Mouse (Mus musculus): ENCODE results near the gene Sp100.
"Not testable (repeated sequence)": the region's sequence is repeated elsewhere in the genome, so short reads cannot be mapped to it uniquely, and the experiment has no call there.

The Sp100 gene

GRCm38 (mm10) chr1:85649881-85650280 lies at the start of gene Sp100:
Gene Sp100 (plus strand): TSS chr1:85649988.
- not testable (repeated sequence) for DNase-seq

DNA sequence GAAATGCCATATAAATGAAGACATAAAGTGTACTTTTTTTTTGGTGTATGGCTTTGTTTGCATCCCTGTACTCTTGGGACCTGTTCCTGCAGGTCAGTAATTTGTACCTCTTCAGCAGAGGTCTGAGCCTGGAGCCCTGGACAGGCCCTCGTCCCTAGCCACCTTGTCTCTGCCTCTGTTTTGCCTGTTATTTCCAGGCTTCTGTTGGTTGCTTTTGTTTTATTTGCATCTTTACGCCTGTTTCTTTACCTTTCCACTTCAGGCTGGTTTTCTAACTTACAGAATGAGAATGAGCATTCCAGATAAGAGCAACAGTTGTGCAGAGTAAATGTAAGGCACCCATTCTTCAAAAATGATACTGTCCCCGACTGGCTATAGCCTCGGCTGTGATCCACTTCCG lies 49.7 kb upstream of the Sp100 start, which contains the start of gene Sp140:
TSS of gene Sp140 (plus strand) at position 301 of the 400 bp plus-strand sequence.
- DNase-seq, result not testable (repeated sequence)

DNA sequence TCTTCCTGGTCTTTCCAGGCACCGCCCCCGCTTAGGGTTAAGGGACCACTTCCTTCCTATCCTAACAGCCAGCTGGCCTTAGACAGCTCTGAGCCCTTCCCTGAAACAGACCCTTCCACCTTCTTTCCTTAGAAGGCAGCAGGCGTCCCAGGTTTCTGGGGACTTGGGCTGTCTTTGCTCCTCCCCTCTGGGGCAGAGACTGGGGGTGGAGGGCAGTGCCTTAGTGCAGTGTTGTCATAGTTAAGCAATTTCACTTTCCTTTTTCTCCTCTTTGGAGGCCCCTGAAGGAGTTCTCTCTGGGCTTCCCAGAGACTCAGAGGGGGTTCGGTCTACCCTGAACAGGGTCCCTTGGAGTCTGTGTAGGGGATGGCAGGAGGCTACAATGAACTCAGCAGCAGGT lies 49.0 kb upstream of the Sp100 start:
- DNase-seq, result not testable (repeated sequence)

DNA sequence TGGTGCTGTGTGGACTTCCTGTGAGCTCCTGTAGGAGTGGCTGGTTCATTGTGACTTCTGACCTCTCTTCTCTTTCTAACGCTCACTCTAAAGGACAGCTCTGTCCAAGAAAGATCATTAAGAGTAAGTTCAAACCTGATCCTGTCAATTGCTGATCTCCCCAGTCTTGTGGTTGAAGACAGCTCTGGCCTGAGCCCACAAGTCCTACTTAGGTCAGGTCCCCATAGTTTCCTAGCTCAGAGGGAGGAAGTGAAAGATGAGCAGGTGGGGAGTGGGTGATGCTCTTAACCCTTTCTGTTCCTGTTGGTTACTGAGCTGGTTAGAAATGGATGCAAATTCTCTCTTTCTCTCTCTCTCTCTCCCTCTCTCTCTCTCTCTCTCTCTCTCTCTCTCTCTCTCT lies 45.4 kb upstream of the Sp100 start:
- DNase-seq, result not testable (repeated sequence)

- DNase-seq, result not testable (repeated sequence)
These were observed 41.4 kb upstream of the Sp100 start for GRCm38 (mm10) chr1:85608361-85608760.

GRCm38 (mm10) chr1:85610581-85610980 lies 39.2 kb upstream of the Sp100 start:
- DNase-seq, result not testable (repeated sequence)

DNA sequence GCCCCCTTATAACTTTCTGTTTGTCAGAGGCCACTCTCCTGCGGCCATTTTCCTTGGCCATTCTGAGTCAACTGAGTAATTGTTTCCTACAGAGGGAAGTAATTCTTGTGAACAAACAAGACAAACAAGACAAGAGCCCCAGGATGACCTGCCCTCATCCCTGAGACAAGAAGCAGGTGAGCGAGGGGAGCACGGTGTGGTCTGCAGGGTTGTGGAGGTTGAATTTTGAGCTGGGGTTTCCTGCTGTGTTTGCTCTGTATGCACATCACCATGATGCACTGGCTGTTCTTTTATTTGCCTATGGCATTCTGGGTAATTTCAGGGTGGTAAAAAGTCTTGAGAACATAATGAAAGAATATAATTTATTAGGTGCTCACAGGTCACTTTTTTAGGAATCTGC lies 34.7 kb upstream of the Sp100 start:
- DNase-seq, result not testable (repeated sequence)

DNA sequence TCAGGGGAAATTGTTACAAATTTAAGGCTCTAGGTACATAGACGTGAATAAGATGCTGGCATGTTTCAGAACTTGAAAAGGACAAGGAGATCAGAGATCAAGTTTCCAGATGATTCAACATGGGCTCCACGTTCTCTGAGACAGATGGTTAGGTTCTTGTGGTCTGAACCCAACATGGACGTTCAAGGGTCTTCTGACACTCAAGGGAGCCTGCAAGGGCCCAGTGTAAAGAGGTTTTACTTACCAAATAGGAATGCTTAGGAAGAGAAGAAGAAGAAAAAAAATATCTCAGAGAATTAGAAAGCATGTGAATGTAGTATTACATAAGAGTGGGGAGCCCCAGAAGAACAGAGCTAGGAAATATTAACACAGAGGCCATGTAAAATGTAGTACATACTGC lies 34.0 kb upstream of the Sp100 start:
- not testable (repeated sequence) for DNase-seq

GRCm38 (mm10) chr1:85617161-85617560 lies 32.6 kb upstream of the Sp100 start:
- not testable (repeated sequence) for DNase-seq

DNA sequence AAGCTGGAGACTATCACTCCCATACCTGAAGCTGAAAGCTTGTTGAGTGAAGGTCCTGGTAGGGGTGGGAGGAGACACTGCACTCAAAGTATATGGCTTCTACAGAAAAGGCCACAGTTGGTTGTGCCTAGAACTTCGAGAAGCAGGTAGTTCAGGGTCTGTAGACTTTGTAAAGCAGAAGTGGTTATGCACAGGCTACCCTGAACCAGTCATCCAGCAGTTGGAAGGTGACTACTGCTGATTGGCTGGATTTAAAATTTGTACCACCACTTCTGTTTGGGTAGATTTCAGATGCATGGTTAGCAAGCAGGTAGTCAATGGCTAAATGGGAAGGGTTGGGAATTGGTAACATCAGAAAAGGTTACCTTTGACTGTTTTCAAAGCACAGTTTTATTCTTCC lies 31.1 kb upstream of the Sp100 start:
- DNase-seq, result not testable (repeated sequence)

DNA sequence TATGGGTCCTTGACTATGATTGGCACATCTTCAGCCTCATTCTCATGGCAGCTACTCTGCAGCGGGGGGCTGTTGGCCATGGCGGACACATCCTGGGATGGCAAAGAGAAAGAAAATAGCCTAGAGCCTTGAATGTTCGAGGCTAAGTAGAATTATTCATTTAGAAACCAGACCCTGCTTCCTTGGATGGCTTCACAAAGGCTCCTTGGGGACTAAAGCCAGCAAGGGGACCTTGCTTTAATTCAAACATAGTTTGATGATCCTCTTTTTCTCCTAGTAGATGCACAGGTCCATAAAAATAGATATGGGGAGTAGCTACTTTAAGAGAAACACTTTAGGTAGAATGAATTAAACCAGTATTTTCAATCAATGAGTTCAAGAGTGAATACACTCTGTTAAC lies 12.9 kb upstream of the Sp100 start:
- DNase-seq, result not testable (repeated sequence)

DNA sequence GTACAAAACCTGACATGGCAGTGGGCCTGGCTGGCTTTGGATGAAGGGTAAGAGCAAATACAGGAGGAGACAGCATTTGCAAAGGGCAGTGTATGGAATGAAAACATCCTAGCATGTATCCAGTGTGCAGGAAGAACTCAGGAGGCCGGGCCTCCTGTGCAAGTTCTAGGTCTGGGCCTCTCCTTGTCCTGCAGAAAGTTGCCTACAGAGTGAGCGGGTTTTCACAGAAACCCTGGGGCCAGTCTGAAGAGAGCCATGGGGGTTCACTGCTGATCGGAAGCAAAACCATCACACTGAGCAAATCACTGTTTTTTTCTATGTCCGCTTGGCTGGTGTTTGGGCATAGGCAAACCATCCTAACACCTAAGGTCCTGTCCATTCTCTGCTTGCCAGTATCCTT lies 11.6 kb upstream of the Sp100 start:
- DNase-seq, result not testable (repeated sequence)

GRCm38 (mm10) chr1:85650524-85650923 lies 736 bp downstream of the Sp100 start:
- not testable (repeated sequence) for DNase-seq

DNA sequence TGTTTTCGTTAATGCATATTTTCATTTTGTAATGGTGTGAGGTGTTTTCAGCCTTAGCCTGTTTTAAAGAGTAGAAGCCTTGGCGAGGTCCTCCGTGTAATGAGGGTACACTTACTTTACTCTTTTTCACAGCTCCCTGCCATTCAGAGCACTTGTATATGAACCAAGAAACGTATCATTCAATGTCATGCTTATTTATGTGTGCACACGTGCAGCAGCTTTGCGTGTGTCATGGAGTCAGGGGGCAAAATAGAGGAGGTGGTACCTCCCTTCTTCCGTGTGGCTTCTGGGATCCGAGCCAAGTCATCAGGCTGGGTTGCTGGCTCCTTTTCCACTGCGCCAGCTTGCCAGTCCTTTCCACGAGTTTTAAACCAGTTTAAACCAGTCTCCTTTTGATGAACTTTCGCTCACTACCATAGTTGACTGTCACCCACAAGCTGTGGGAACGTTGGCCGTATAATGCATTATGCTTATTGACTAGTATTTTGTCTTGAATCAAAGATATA lies 2.0 kb downstream of the Sp100 start:
- not testable (repeated sequence) for DNase-seq

DNA sequence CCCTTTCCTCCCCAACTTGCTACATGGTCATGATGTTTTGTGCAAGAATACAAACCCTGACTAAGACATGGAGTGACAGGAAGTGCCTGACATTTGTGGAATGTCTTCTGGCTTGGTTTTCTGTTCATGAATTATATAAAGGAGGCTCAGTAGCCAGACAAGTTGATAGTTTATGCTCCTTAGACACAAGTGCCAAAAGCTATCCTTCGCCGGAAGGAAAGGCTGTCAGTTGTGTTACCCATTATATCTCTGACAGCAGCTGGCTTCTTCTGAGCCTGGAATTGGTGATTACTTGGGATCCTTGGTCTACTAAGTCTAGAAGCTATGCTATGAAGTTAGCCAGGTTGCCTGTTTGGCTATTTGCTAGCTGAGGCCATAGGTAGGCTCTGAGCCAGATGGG lies 7.4 kb downstream of the Sp100 start:
- not testable (repeated sequence) for DNase-seq

DNA sequence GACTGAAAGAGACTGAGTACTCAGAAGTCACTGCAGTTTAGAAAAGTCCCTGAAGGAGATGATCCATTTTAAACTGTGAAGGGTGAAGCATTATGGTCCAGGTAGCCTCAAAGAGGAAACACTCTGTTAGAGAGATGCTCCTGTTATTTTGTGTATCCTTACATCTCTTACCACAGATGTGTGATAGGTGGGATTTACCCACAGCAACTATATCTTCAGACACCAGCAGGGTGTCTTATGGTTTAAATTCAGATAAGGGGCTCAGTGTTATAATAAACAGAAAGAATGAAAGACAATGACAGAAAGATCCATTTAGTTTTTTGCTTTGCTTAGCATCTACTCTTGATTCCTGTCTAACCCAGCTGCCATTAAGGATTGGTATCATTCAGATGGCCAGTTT lies 14.5 kb downstream of the Sp100 start:
- no peak for DNase-seq

- DNase-seq, result no peak
These were observed 30.4 kb downstream of the Sp100 start for GRCm38 (mm10) chr1:85680226-85680625.

DNA sequence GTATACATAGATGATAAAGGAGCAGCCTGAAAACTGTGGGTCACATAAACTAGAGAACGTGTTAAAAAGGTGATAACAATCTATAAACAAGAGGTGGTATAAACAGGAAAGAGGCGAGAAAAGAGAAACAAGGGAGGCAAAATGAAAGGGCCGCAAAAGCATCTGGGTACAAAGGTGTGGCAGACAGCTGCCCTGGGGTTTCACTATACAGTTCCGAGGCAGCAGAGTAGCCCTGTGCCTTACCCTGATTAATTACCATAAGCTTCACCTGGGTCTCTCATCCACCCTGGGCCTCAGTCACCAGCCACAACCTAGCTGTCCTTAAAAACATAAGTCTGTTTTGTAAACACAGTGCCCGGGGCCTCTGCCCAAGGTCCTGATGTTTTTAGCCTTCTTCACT lies 36.9 kb downstream of the Sp100 start:
- DNase-seq, result no peak

DNA sequence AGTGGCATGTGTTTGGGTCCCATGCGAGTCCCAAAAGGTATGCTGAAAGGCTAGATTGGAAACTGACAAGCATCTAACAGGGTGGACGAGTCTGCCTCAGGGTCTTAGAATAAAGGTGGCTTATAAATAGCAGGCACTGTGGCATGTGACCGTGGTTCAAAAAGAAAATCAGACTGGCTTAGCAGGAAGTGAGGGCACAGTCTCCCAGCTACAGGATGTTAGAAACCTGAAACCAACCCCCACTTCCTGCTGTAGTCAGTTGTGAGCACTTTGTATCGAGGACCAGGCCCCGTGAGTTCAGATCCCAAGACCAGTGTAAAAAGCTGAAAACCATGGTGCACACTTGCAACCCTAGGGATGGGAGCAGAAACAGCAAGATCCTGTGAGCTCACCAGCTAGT lies 37.6 kb downstream of the Sp100 start:
- DNase-seq, result no peak

- DNase-seq, result no peak
These were observed 40.8 kb downstream of the Sp100 start for GRCm38 (mm10) chr1:85690544-85690943.

- DNase-seq, result no peak
These were observed 42.5 kb downstream of the Sp100 start for GRCm38 (mm10) chr1:85692281-85692680.

DNA sequence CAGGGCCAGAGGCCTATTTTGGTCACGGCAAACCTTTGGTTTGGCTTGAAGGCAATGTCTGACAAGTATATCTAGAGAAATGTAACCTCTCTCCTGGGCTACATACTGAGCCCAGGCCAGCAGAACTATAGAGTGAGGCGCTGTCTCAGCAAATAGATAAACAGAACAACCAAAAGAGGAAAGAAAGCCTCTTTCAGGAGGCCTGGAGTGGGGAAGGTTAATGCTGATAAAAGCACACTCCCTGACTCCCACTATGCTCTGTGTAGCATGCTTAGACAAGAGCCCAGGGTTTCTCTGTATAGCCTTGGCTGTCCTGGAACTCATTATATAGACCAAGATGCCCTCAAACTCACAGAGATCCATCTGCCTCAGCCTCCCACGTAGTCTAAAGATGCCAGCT lies 43.5 kb downstream of the Sp100 start:
- peak; percentile 7 for DNase-seq

GRCm38 (mm10) chr1:85695646-85696045 lies 45.9 kb downstream of the Sp100 start:
- DNase-seq, result no peak

DNA sequence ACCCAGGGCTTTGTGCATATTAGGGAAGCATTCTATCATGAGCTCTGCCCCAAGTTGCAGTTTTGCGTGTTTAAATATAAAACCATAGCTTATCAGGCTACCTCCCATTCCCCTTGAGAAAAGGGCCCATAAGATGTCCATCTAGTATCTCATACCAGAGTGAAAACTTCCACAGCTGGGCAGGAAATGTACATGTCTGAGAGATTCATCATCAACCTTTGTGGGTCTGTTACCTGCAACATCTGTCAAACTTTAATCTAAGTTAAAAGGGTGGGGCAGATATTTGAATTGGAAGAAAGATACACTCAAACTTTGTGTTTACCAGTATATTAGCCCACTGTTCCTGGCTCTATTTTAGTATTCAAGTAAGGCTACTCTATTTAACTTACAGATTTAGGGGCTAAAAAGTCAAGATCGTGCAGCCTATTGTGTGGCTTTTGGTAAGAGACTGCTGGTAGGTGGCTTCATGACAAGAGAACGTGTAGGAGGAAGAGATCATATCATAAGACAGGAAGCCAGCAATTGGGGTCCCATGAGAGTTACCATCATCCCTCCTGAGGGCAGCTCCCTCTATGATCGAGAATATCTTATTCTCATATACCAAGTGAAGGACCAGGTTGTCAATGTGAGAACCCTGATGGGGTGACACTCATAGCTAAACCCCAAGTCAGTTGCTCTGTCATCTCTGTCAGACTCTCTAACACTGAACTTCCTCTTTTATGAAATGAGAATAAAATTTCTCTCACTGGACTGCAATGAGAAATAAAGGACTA lies 48.1 kb downstream of the Sp100 start:
- no peak for DNase-seq

DNA sequence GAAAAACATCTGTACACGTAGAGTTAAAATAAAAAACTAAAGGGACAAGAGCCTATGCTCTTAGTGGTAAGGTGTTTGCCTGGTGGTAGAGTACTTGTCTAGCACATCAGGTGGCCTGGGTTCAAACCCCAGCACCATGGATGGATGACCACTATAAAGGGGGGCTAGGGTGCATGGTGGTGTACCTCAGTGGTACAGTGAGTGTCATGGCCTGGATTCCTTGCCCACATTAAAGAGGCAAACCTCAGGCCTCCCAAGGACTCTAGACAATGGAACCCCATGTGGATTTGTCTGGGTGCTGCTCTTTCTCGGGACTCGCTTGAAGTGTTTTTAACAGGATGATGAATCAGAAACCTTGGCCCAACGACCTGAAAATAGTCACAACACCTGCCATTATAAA lies 52.7 kb downstream of the Sp100 start:
- DNase-seq, result no peak
